Mouse (Mus musculus) midbrain, embryonic 14.5 days (tissue): ENCODE measurements around the gene Polr2l. TPM values are rescaled to one million over a fixed set of nuclear protein-coding genes. Genes with fewer than 3 reads are reported as not detected.

Experiments
- ATAC-seq: fragments of 200-750 bp; cut with Nextera tagmentation; 2 replicates; pipeline ENCODE4 v1.8.0; 2017; ENCODE audit warnings: moderate number of reproducible peaks, moderate library complexity; ENCODE audit not compliant: low FRiP score, low TSS enrichment
- DNase-seq: peaks from one replicate; pipeline ENCODE4 v3.0.0-alpha.2; 2015
- H3K27ac ChIP-seq: fragments of 300-500 bp; sonication (generic); replicated peaks from 2 replicates; pipeline ENCODE4 v1.5.1; 2014; ENCODE audit warnings: mild to moderate bottlenecking, low read depth, low read length, moderate library complexity
- H3K27me3 ChIP-seq: fragments of 300-500 bp; sonication (generic); 2 replicates; pipeline ENCODE4 v1.6.1; 2014; ENCODE audit warnings: low read length, control low read depth, mixed read lengths; ENCODE audit not compliant: control insufficient read depth, insufficient read depth
- H3K36me3 ChIP-seq: fragments of 300-500 bp; sonication (generic); 2 replicates; pipeline ENCODE4 v1.6.1; 2014; ENCODE audit warnings: low read length, control low read depth; ENCODE audit not compliant: control insufficient read depth, insufficient read depth
- H3K4me1 ChIP-seq: fragments of 300-500 bp; sonication (generic); 2 replicates; pipeline ENCODE4 v1.6.1; 2014; ENCODE audit warnings: mild to moderate bottlenecking, antibody characterized with exemption, low read length, control low read depth; ENCODE audit not compliant: control insufficient read depth, insufficient read depth
- H3K4me2 ChIP-seq: fragments of 300-500 bp; sonication (generic); 2 replicates; pipeline ENCODE4 v1.6.1; 2014; ENCODE audit warnings: mild to moderate bottlenecking, low read length, moderate library complexity
- H3K4me3 ChIP-seq: fragments of 300-500 bp; sonication (generic); replicated peaks from 2 replicates; pipeline ENCODE4 v1.5.1; 2014; ENCODE audit warnings: low read depth, low read length
- H3K9ac ChIP-seq: fragments of 300-500 bp; sonication (generic); replicated peaks from 2 replicates; pipeline ENCODE4 v1.6.1; 2014; ENCODE audit warnings: mild to moderate bottlenecking, low read length, moderate library complexity
- H3K9me3 ChIP-seq: fragments of 300-500 bp; sonication (generic); 2 replicates; pipeline ENCODE4 v1.6.1; 2016; ENCODE audit warnings: low read length, control low read depth, mixed read lengths; ENCODE audit not compliant: control insufficient read depth
- WGBS: fragments of 180-500 bp; shearing (Covaris S2); extraction: QIAGEN DNeasy Blood & Tissue Kit; methylation state at CpG from one replicate; pipeline ENCODE4 v1.1.7; 2014; 5-methylcytosine and 5-hydroxymethylcytosine counted together
- polyA plus RNA-seq: library from polyadenylated mRNA; unstranded; fragments of >200 nt; fragmentation: Nextera tagmentation; extraction: Ambion mirVana; gene quantifications from 2 replicates; pipeline ENCODE4 v1.2.1, GENCODE M21; 2014

Polr2l gene
- polyA plus RNA-seq, 1 experiment from 2014 or later, result 75.1 TPM

GRCm38 (mm10) chr7:141481498-141482401 is 6.8 kb upstream of the Polr2l start:
- no peaks in the 10 kb centered on the region; the same call in 1 of the 2 replicates for H3K27me3 ChIP-seq
- DNase-seq, result peak; percentile 80
- H3K9ac ChIP-seq, result peak overlapping the region; percentile 69
- peak overlapping the region; percentile 63 for H3K27ac ChIP-seq
- ATAC-seq, result peak; percentile 57
- peak overlapping the region; percentile 86 for H3K4me2 ChIP-seq
- H3K9me3 ChIP-seq, result no peaks in the 10 kb centered on the region
- H3K4me3 ChIP-seq, result peak overlapping the region; percentile 63
- no peaks in the 10 kb centered on the region for H3K36me3 ChIP-seq
- under 1% methylated on average over 78 of the region's 81 CpGs for WGBS
- peaks cover 20% of the 10 kb centered on the region for H3K4me1 ChIP-seq

- H3K4me1 ChIP-seq, result peaks cover 20% of the 10 kb centered on the region
- ATAC-seq (peak; percentile 43; the same call in 1 of the 2 replicates), DNase-seq (peak; percentile 86)
- H3K9me3 ChIP-seq, result no peaks in the 10 kb centered on the region
- peak overlapping the region; percentile 63; the same call in 1 of the 2 replicates for H3K27ac ChIP-seq
- H3K36me3 ChIP-seq, result no peaks in the 10 kb centered on the region
- peaks cover 6% of the 10 kb centered on the region for H3K27me3 ChIP-seq
- H3K4me2 ChIP-seq, result peak overlapping the region; percentile 86
- no peak overlapping the region; the same call in 1 of the 2 replicates for H3K9ac ChIP-seq
- WGBS, result 9% methylated on average over 10 of the region's 10 CpGs
- H3K4me3 ChIP-seq, result peak overlapping the region; percentile 63; the same call in 1 of the 2 replicates
These were observed 6.0 kb upstream of the Polr2l start for GRCm38 (mm10) chr7:141480842-141481497.

- DNase-seq (no peak), ATAC-seq (no peak)
- no peak overlapping the region for H3K4me2 ChIP-seq
- H3K9me3 ChIP-seq, result no peaks in the 10 kb centered on the region
- H3K9ac ChIP-seq, result no peak overlapping the region
- H3K4me3 ChIP-seq, result no peak overlapping the region
- peaks cover 33% of the 10 kb centered on the region for H3K4me1 ChIP-seq
- H3K27me3 ChIP-seq, result peaks cover 10% of the 10 kb centered on the region
- no peak overlapping the region for H3K27ac ChIP-seq
- 78% methylated on average over 5 of the region's 5 CpGs for WGBS
- H3K36me3 ChIP-seq, result no peaks in the 10 kb centered on the region
These were observed 3.4 kb upstream of the Polr2l start for GRCm38 (mm10) chr7:141478270-141478748.

- H3K36me3 ChIP-seq, result peaks cover 2% of the 10 kb centered on the region
- ATAC-seq (no peak), DNase-seq (no peak)
- no peak overlapping the region for H3K4me2 ChIP-seq
- no peaks in the 10 kb centered on the region for H3K9me3 ChIP-seq
- peaks cover 10% of the 10 kb centered on the region for H3K27me3 ChIP-seq
- no peak overlapping the region for H3K9ac ChIP-seq
- H3K27ac ChIP-seq, result no peak overlapping the region
- H3K4me1 ChIP-seq, result peaks cover 29% of the 10 kb centered on the region
- WGBS, result 74% methylated on average over 4 of the region's 4 CpGs
- H3K4me3 ChIP-seq, result no peak overlapping the region
These were observed 2.8 kb upstream of the Polr2l start for GRCm38 (mm10) chr7:141477578-141478269.

GRCm38 (mm10) chr7:141476981-141477370 is 2.0 kb upstream of the Polr2l start:
- H3K4me2 ChIP-seq, result peak overlapping the region; percentile 3; the same call in 1 of the 2 replicates
- DNase-seq (no peak), ATAC-seq (no peak)
- no peaks in the 10 kb centered on the region for H3K9me3 ChIP-seq
- H3K27me3 ChIP-seq, result peaks cover 10% of the 10 kb centered on the region
- H3K4me1 ChIP-seq, result peaks cover 24% of the 10 kb centered on the region
- peaks cover 10% of the 10 kb centered on the region for H3K36me3 ChIP-seq
- H3K9ac ChIP-seq, result no peak overlapping the region
- no peak overlapping the region for H3K4me3 ChIP-seq
- WGBS, result 25% methylated on average over 7 of the region's 7 CpGs
- H3K27ac ChIP-seq, result no peak overlapping the region

- Histone ChIP-seq H3K9me3 (no peaks in the 10 kb centered on the region), H3K36me3 (peaks cover 12% of the 10 kb centered on the region), H3K4me1 (peaks cover 19% of the 10 kb centered on the region), H3K27ac (no peak overlapping the region), H3K4me2 (peak overlapping the region; percentile 93), H3K27me3 (peaks cover 10% of the 10 kb centered on the region), H3K9ac (no peak overlapping the region), H3K4me3 (no peak overlapping the region)
- WGBS, result 9% methylated on average over 17 of the region's 17 CpGs
- DNase-seq (peak; percentile 33), ATAC-seq (no peak)
These were observed 1.5 kb upstream of the Polr2l start for GRCm38 (mm10) chr7:141476226-141476980.

GRCm38 (mm10) chr7:141475805-141476158 is 850 bp upstream of the Polr2l start:
- DNase-seq (no peak), ATAC-seq (no peak)
- no peak overlapping the region for H3K27ac ChIP-seq
- peaks cover 19% of the 10 kb centered on the region for H3K36me3 ChIP-seq
- whole genome bisulfite sequencing, result 3% methylated on average over 12 of the region's 12 CpGs
- H3K4me3 ChIP-seq, result peak overlapping the region; percentile 70
- no peaks in the 10 kb centered on the region for H3K9me3 ChIP-seq
- peaks cover 13% of the 10 kb centered on the region for H3K4me1 ChIP-seq
- peak overlapping the region; percentile 93 for H3K4me2 ChIP-seq
- H3K9ac ChIP-seq, result peak overlapping the region; percentile 89; the same call in 1 of the 2 replicates
- peaks cover 10% of the 10 kb centered on the region for H3K27me3 ChIP-seq

- H3K9me3 ChIP-seq, result no peaks in the 10 kb centered on the region
- peak overlapping the region; percentile 93 for H3K4me2 ChIP-seq
- H3K9ac ChIP-seq, result peak overlapping the region; percentile 89
- peaks cover 10% of the 10 kb centered on the region for H3K27me3 ChIP-seq
- H3K4me3 ChIP-seq, result peak overlapping the region; percentile 70
- ATAC-seq (no peak), DNase-seq (no peak)
- peaks cover 22% of the 10 kb centered on the region for H3K4me1 ChIP-seq
- H3K36me3 ChIP-seq, result peaks cover 29% of the 10 kb centered on the region
- 13% methylated on average over 5 of the region's 5 CpGs for WGBS
- no peak overlapping the region for H3K27ac ChIP-seq
These were observed 772 bp downstream of the Polr2l start for GRCm38 (mm10) chr7:141474160-141474559.
